Comparison of ENCODE assay signal across 12 mouse cellular contexts in genomic region chr9:32538124-32538523, GRCm38 (mm10). TPM values are rescaled to one million over a fixed set of nuclear protein-coding genes. Genes with fewer than 3 reads are reported as not detected.
DNase-seq lines count a peak whose midpoint lies in the region; ATAC-seq lines count a peak whose summit lies in the region.
"Had no signal": no experiment of that assay in that cellular context is flagged by ENCODE, and none has a peak within 500 bp of the region (broad histone marks: within the 10 kb centered on the region; RNA-seq: fewer than 3 reads in every experiment).

No protein-coding gene starts in this region.

- ATAC-seq in heart, embryonic 16.5 days (replicated peaks; ENCODE audit: extremely low read depth, insufficient read depth, low FRiP score), result no peak
- no peak for ATAC-seq in megakaryocyte, adult 5-6 weeks (ENCODE audit: poor library complexity, severe bottlenecking)

- H3K9ac ChIP-seq in heart, embryonic 16.5 days (ENCODE audit: low read length), result peak overlapping the region; percentile 51; the same call in 1 of the 2 replicates
- H3K9ac ChIP-seq: midbrain, embryonic 12.5 days had no signal

- peaks cover 4% of the 10 kb centered on the region for H3K27me3 ChIP-seq in heart, embryonic 16.5 days (ENCODE audit: control insufficient read depth, insufficient read depth, low read length)
- H3K27me3 ChIP-seq in megakaryocyte, embryonic 14.5 days (replicated peaks), result no peaks in the 10 kb centered on the region
- H3K27me3 ChIP-seq in limb, embryonic 10.5 days (ENCODE audit: low read depth, poor library complexity, severe bottlenecking), result no peaks in the 10 kb centered on the region

- WGBS in heart, embryonic 16.5 days, result 76% methylated on average over 5 of the region's 5 CpGs
- WGBS in limb, embryonic 10.5 days, result 90% methylated on average over 5 of the region's 5 CpGs

- no peaks in the 10 kb centered on the region for H3K36me3 ChIP-seq in heart, embryonic 16.5 days (ENCODE audit: control insufficient read depth, insufficient read depth)
- H3K36me3 ChIP-seq in megakaryocyte, embryonic 14.5 days (replicated peaks; ENCODE audit: low read length), result peaks cover 54% of the 10 kb centered on the region
- H3K36me3 ChIP-seq in limb, embryonic 10.5 days, result peaks cover 38% of the 10 kb centered on the region
- H3K36me3 ChIP-seq: midbrain, embryonic 12.5 days had no signal

- DNase-seq in heart, adult 9 months (ENCODE audit: low spot score in 2 of 2), result no peak
- DNase-seq in limb, embryonic 10.5 days (ENCODE audit: low spot score), result no peak
- DNase-seq in thymus, postnatal 25 days, result peak; percentile 50
- no peak for DNase-seq in right cerebral cortex, postnatal 14 days
- no peak for DNase-seq in gastrocnemius, adult 18-20 months (ENCODE audit: low spot score)
- DNase-seq: adrenal gland, postnatal 25 days; cerebellum, adult 9-10 months had no signal

- H3K4me1 ChIP-seq in heart, embryonic 16.5 days (ENCODE audit: control insufficient read depth, insufficient read depth, low read length), result peaks cover 16% of the 10 kb centered on the region
- H3K4me1 ChIP-seq in megakaryocyte, embryonic 14.5 days, result peaks cover 59% of the 10 kb centered on the region
- peaks cover 32% of the 10 kb centered on the region for H3K4me1 ChIP-seq in limb, embryonic 10.5 days

- no peaks in the 10 kb centered on the region for H3K9me3 ChIP-seq in heart, embryonic 16.5 days (replicated peaks; ENCODE audit: control insufficient read depth, low read length)
- H3K9me3 ChIP-seq in megakaryocyte, embryonic 14.5 days, result no peaks in the 10 kb centered on the region
- no peaks in the 10 kb centered on the region for H3K9me3 ChIP-seq in limb, embryonic 10.5 days (replicated peaks)
- H3K9me3 ChIP-seq: midbrain, embryonic 12.5 days had no signal

- H3K4me2 ChIP-seq in heart, embryonic 16.5 days (ENCODE audit: low read depth, low read length), result peak overlapping the region; percentile 90
- H3K4me2 ChIP-seq: midbrain, embryonic 12.5 days had no signal

- H3K4me3 ChIP-seq in heart, embryonic 16.5 days (ENCODE audit: low read length), result peak overlapping the region; percentile 76
- peak overlapping the region; percentile 93 for H3K4me3 ChIP-seq in megakaryocyte, embryonic 14.5 days (replicated peaks)
- H3K4me3 ChIP-seq in limb, embryonic 10.5 days, result peak overlapping the region; percentile 98
- H3K4me3 ChIP-seq: erythroblast, embryonic 14.5 days; midbrain, embryonic 12.5 days had no signal

- peak overlapping the region; percentile 36 for H3K27ac ChIP-seq in heart, embryonic 16.5 days (ENCODE audit: low read length)
- no peak overlapping the region for H3K27ac ChIP-seq in limb, embryonic 10.5 days
- H3K27ac ChIP-seq: midbrain, embryonic 12.5 days had no signal

RNA-seq across cellular contexts. Expression of gene Fli1, which starts 4.5 kb away (rescaled TPM):
- polyA plus RNA-seq in heart, embryonic 16.5 days (2015; fragmentation: Nextera tagmentation; extraction: Ambion mirVana), result 20.1 and 23.4 TPM in 2 replicates
- 20.8 and 61.7 TPM in 2 replicates for polyA plus RNA-seq in megakaryocyte, embryonic 14.5 days (2012; ENCODE audit: insufficient read depth, low replicate concordance)
- total RNA-seq in megakaryocyte, adult 5-6 weeks (2015), result 89.0 and 92.7 TPM in 2 replicates
- total RNA-seq in megakaryocyte, adult 5-6 weeks (2017), result 95.8 and 106 TPM in 2 replicates
- 50.6 and 71.2 TPM in 2 replicates for polyA plus RNA-seq in limb, embryonic 10.5 days (2016; fragmentation: Nextera tagmentation; extraction: Ambion mirVana)
- total RNA-seq in gastrocnemius, adult 18-20 months (2021), result 1 to 10 TPM; 5.3 to 7.2 TPM
